Mouse (Mus musculus) liver, adult 2 months (tissue): ENCODE data around the gene Ptx4.

Experiments
- CTCF ChIP-seq: fragments of 200-500 bp; IDR thresholded peaks from 2 replicates; pipeline ENCODE4 v1.5.1; 2011; ENCODE audit warnings: low read depth, low read length, control low read depth
- POLR2A ChIP-seq: fragments of 200-500 bp; IDR thresholded peaks from 2 replicates; pipeline ENCODE4 v1.6.1; 2011; ENCODE audit warnings: low read length, control low read depth; ENCODE audit not compliant: insufficient read depth; ENCODE audit errors: extremely low read depth

GRCm38 (mm10) chr17:25096221-25096620 is 24.3 kb upstream of the Ptx4 start:
- TF ChIP-seq CTCF (no peak), POLR2A (no peak)
